Mouse (Mus musculus) cortical plate, adult 2 months (tissue): Measurements from ENCODE around the gene Josd2.

Experiments
- CTCF ChIP-seq: fragments of 200-500 bp; IDR thresholded peaks from 2 replicates; pipeline ENCODE4 v1.5.1; 2011; ENCODE audit warnings: mild to moderate bottlenecking, control low read depth, low read length; ENCODE audit not compliant: insufficient read depth; ENCODE audit errors: extremely low read depth
- POLR2A ChIP-seq: fragments of 200-500 bp; IDR thresholded peaks from 2 replicates; pipeline ENCODE4 v1.6.1; 2011; ENCODE audit warnings: mild to moderate bottlenecking, low read length, control low read depth; ENCODE audit not compliant: insufficient read depth; ENCODE audit errors: extremely low read depth

- TF ChIP-seq CTCF (no peak), POLR2A (no peak)
Observed at GRCm38 (mm10) chr7:44472558-44472885, 4.7 kb downstream of the Josd2 start.
